Mouse (Mus musculus) ES-E14 (cell line): ENCODE results near the gene Ndufa8. TPM values are rescaled to one million over a fixed set of nuclear protein-coding genes. Genes with fewer than 3 reads are reported as not detected.

Source experiments
- DNase-seq: peaks from one replicate; pipeline ENCODE4 v3.0.0-alpha.2; 2013; ENCODE audit warnings: low read depth, low spot score
- H3K27ac ChIP-seq: 2 replicates; pipeline ENCODE4 v1.5.1; 2012; ENCODE audit warnings: low read depth, mild to moderate bottlenecking, low read length, moderate library complexity, mixed read lengths; ENCODE audit not compliant: poor library complexity, insufficient read depth, severe bottlenecking
- H3K36me3 ChIP-seq: 2 replicates; pipeline ENCODE4 v1.6.1; 2012; ENCODE audit warnings: mild to moderate bottlenecking, low read length, moderate library complexity, mixed read lengths; ENCODE audit not compliant: control insufficient read depth, poor library complexity, insufficient read depth, severe bottlenecking
- H3K4me1 ChIP-seq, 2 experiments: fragments of 150-350 bp in 1 of 2; sonication (generic) in 1 of 2; 2 replicates each; pipeline ENCODE4 v1.6.1; 2012; ENCODE audit warnings: low read length in 2 of 2, mild to moderate bottlenecking in 1 of 2, mixed read lengths in 1 of 2; ENCODE audit not compliant: control insufficient read depth in 2 of 2, insufficient read depth in 2 of 2, poor library complexity in 1 of 2
- H3K4me3 ChIP-seq, 2 experiments: fragments of 150-350 bp in 1 of 2; sonication (generic) in 1 of 2; 2 replicates each; pipeline ENCODE4 v1.5.1; 2012; ENCODE audit warnings: low read length in 2 of 2, low read depth in 1 of 2, mild to moderate bottlenecking in 1 of 2, mixed read lengths in 1 of 2; ENCODE audit not compliant: insufficient read depth in 1 of 2, poor library complexity in 1 of 2, severe bottlenecking in 1 of 2
- H3K9ac ChIP-seq: 2 replicates; pipeline ENCODE4 v1.6.1; 2012; ENCODE audit warnings: low read depth, mild to moderate bottlenecking, low read length, mixed read lengths; ENCODE audit not compliant: poor library complexity, insufficient read depth, severe bottlenecking
- H3K9me3 ChIP-seq: fragments of 150-350 bp; sonication (generic); 2 replicates; pipeline ENCODE4 v1.6.1; 2012; ENCODE audit warnings: low read depth, mild to moderate bottlenecking, low read length; ENCODE audit not compliant: control insufficient read depth, insufficient read depth
- CHD2 ChIP-seq: IDR thresholded peaks from 2 replicates; pipeline ENCODE4 v1.6.1; 2014; ENCODE audit warnings: mild to moderate bottlenecking, low read depth, low read length, inconsistent platforms
- HCFC1 ChIP-seq: IDR thresholded peaks from 2 replicates; pipeline ENCODE4 v1.6.1; 2012; ENCODE audit warnings: low read length, inconsistent platforms, borderline replicate concordance; ENCODE audit not compliant: insufficient read depth
- MAFK ChIP-seq: IDR thresholded peaks from 2 replicates; pipeline ENCODE4 v1.6.1; 2014; ENCODE audit warnings: mild to moderate bottlenecking, low read depth, low read length, inconsistent platforms; ENCODE audit not compliant: insufficient read depth
- ZC3H11A ChIP-seq: IDR thresholded peaks from 2 replicates; pipeline ENCODE4 v1.6.1; 2012; ENCODE audit warnings: low read depth, mild to moderate bottlenecking, inconsistent platforms, low read length, borderline replicate concordance
- ZNF384 ChIP-seq: IDR thresholded peaks from 2 replicates; pipeline ENCODE4 v1.6.1; 2012; ENCODE audit warnings: low read depth, low read length, inconsistent platforms
- in situ Hi-C, 2 experiments: fragments of 600-800 bp; cut with MboI; formaldehyde crosslinking; loops; one replicate each; pipeline ENCODE4 v1.15.1; 2025; ENCODE audit warnings: low sequenced_read_pairs in 2 of 2, inconsistent platforms in 1 of 2; ENCODE audit not compliant: unreplicated experiment in 2 of 2
- total RNA-seq: library from RNA; depleted of rRNA; stranded (reverse); fragments of 300-350 nt; gene quantifications from 2 replicates; pipeline ENCODE4 v1.2.3, GENCODE M21; 2012

Ndufa8 gene
- total RNA-seq, 1 experiment = 89.0 TPM

DNA sequence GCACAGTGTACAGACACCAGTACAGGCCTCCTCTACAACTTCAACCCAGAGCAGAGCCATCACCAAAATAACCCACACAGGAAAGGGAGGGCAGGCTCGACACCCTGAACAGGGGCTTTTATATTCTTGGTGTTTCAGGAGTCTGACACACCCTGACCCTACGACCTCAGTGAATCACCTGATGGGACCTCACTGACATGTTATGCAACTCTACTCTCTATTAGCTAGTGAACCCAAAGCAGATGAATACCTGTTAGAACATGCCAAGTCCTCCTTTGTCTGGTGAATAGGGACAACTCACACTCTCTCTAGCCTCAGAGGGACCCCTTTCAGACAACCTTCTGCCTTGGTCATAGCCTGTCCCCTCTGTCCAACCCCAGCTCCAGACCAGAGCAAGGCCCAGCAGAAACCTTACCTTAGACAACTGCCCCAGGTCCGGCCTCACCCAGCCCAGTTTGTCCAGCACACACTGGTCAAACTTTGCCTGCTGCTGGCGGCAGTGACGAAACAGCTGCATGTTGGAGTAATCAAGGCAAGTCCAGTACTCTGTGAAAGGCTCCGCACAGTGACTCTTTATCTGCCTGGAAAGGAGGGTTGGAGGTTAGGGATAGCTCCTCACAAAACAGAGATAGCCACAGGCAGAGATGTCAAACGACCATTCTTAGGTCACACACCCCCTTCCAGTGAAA is 9.8 kb downstream of the Ndufa8 start:
- no peak overlapping the region for H3K4me3 ChIP-seq
- H3K9ac ChIP-seq = no peak overlapping the region
- H3K27ac ChIP-seq = no peak overlapping the region
- H3K36me3 ChIP-seq = peaks cover 15% of the 10 kb centered on the region
- TF ChIP-seq ZC3H11A (no peak), HCFC1 (no peak)
- H3K9me3 ChIP-seq = no peaks in the 10 kb centered on the region
- in situ Hi-C loops = no loop called here
- no peak for DNase-seq
- peaks cover 0 to 6% of the 10 kb centered on the region in 2 experiments; a peak in 2 of 4 replicates for H3K4me1 ChIP-seq

DNA sequence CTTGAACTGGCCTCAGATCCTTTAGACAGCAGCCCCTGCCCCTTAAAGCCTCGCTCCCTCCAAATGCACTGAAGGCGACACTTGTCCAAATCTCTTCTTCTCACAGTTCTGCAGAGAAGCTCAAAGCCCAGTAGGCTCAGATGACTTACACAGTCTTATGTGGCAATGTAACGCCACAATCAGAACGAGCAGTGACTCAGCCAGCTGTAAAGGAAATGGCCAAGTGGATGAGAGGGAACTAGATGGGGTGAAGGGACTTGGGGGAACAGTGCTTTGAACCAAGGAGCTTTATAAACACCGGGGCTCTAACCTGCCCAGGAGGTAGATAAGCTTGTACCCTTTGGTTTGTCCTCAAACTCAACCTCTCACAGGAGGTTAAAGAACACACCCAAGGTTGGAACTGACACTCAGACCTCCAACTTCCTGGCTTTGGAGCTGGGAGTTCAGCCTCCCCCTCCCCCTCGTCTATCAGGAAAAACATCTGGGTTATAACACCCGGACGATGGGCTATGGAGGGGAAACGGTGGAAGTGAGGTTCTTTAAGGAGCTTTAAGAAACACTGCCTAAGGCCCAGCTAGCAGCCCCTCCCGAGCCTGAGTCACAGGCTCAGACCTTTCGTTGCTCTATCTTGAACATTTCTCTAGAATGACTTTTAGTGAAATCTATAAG is 13.7 kb downstream of the Ndufa8 start:
- H3K36me3 ChIP-seq = peaks cover 8% of the 10 kb centered on the region; the same call in 1 of the 2 replicates
- H3K9ac ChIP-seq = no peak overlapping the region
- H3K9me3 ChIP-seq = no peaks in the 10 kb centered on the region
- no peak overlapping the region for H3K4me3 ChIP-seq
- TF ChIP-seq ZNF384 (no peak), ZC3H11A (no peak), MAFK (no peak), HCFC1 (no peak), CHD2 (no peak)
- H3K4me1 ChIP-seq = peaks cover 0 to 6% of the 10 kb centered on the region in 2 experiments; a peak in 2 of 4 replicates
- in situ Hi-C loops = no loop called here
- DNase-seq = no peak
- no peak overlapping the region for H3K27ac ChIP-seq

DNA sequence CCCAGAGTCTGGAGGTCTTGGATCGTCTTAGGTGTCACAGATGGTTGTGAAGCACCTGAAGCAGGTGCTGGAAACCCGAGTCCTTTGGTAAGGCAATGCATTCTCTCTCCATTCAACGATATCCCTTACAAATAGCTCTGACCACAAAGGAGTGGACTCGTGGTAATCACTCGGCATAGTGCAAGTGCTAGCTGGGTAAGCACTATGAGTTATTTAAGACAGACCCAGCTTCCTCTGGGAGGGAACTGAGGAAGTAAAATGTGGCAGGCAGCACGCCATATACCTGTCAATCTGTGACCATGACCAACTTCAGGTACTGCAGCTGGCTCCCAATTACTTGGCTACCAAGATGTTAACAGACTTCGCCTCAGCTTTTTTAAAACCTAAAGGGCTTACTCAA is 14.3 kb downstream of the Ndufa8 start:
- no peak for TF ChIP-seq HCFC1
- no peak for TF ChIP-seq ZC3H11A
- TF ChIP-seq MAFK = no peak
- no peak for TF ChIP-seq CHD2
- no peak for TF ChIP-seq ZNF384

DNA sequence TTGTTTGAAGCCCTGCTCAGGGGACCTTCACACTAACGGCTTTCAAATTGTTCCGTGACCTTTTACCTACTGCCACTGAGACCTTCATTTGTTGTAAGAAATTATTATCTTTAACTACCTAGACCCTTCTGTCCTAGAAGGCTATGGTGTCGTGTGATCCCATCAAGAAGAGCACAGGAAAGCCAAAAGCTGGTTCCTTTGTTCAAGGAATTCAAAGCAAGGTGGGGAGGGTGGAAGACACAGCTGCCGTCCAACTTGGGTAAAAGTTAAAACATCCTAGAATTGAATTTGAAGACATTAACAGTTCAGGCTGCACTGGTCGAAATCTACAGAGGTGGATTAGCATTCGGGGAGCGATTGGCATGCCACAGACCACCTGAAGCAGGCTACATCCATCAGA is 15.2 kb downstream of the Ndufa8 start:
- H3K36me3 ChIP-seq = peaks cover 2% of the 10 kb centered on the region; the same call in 1 of the 2 replicates
- in situ Hi-C loops = no loop called here
- H3K4me3 ChIP-seq = no peak overlapping the region
- no peak for TF ChIP-seq MAFK
- TF ChIP-seq CHD2 = no peak
- TF ChIP-seq HCFC1 = no peak
- no peak for TF ChIP-seq ZC3H11A
- no peak for TF ChIP-seq ZNF384
- no peaks in the 10 kb centered on the region for H3K9me3 ChIP-seq
- no peaks in the 10 kb centered on the region for H3K4me1 ChIP-seq
- no peak overlapping the region for H3K27ac ChIP-seq
- H3K9ac ChIP-seq = no peak overlapping the region
- DNase-seq = no peak

More for the DNA sequence above, 14.3 kb downstream of the Ndufa8 start:
- no peak overlapping the region for H3K27ac ChIP-seq
- H3K4me1 ChIP-seq = peaks cover 0 to 6% of the 10 kb centered on the region in 2 experiments; a peak in 2 of 4 replicates
- H3K9me3 ChIP-seq = no peaks in the 10 kb centered on the region
- in situ Hi-C loops = no loop called here
- DNase-seq = no peak
- H3K4me3 ChIP-seq = no peak overlapping the region
- H3K9ac ChIP-seq = no peak overlapping the region
- peaks cover 8% of the 10 kb centered on the region; the same call in 1 of the 2 replicates for H3K36me3 ChIP-seq

DNA sequence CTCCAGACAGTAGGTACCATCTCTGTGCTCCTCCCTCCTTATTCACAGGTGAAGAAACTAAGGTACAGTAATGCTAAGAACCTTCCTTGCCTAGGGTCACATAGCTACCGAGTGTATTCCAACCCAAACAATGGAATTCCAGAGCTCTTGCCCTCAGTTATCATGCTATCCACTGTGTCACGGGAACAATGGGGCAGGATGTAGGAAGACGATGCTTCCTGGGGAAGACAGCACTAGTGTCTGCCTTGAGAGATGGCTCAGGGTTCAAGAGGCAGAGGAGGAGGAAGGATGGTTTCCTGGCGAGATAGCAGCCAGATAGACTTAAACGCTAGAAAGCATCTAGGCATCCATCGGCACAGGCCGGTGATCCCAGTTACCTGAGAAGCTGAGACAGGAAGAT is 16.3 kb downstream of the Ndufa8 start:
- Histone ChIP-seq H3K27ac (no peak overlapping the region), H3K36me3 (no peaks in the 10 kb centered on the region), H3K9me3 (no peaks in the 10 kb centered on the region), H3K4me3 (no peak overlapping the region), H3K9ac (no peak overlapping the region), H3K4me1 (no peaks in the 10 kb centered on the region)
- no peak for DNase-seq
- no peak for TF ChIP-seq ZC3H11A
- no peak for TF ChIP-seq MAFK
- no peak for TF ChIP-seq HCFC1
- TF ChIP-seq ZNF384 = no peak
- no peak for TF ChIP-seq CHD2
- in situ Hi-C loops = no loop called here
